ENCODE assay signal across 21 mouse cellular contexts in the genomic region with DNA sequence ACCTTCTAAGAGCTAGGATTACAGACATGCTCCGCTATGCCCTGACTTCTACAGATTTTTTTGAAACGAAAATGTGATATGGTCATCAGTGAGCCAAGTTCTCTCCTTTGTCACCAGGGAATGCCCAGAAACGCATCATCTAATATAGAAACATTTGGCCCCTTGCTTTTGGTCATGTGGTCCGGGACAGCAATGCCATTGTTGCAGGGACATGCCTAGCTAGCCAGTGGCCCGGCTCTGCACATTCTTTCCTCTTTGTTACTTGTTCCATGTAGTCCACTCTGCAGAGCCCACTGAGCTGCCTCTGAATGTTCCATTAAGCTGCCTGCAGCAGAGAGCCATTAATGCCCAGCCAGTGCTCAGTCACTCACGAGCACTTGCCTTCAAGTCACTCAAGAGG. TPM values are rescaled to one million over a fixed set of nuclear protein-coding genes. Genes with fewer than 3 reads are reported as not detected.
DNase-seq lines count a peak whose midpoint lies in the region; ATAC-seq and TF ChIP-seq lines count a peak whose summit lies in the region.
"Had no signal": no experiment of that assay in that cellular context is flagged by ENCODE, and none has a peak within 500 bp of the region (broad histone marks: within the 10 kb centered on the region; RNA-seq: fewer than 3 reads in every experiment).

No protein-coding gene starts in this region.

- peak overlapping the region; percentile 73 for H3K27ac ChIP-seq in heart, embryonic 13.5 days (replicated peaks)
- H3K27ac ChIP-seq in heart, embryonic 12.5 days (ENCODE audit: poor library complexity, severe bottlenecking), result no peak overlapping the region
- H3K27ac ChIP-seq in kidney, embryonic 15.5 days, result peak overlapping the region; percentile 68; the same call in 1 of the 2 replicates
- peak overlapping the region; percentile 21; the same call in 1 of the 2 replicates for H3K27ac ChIP-seq in stomach, embryonic 15.5 days
- H3K27ac ChIP-seq in stomach, postnatal 0 days (replicated peaks), result no peak overlapping the region
- H3K27ac ChIP-seq: limb, embryonic 10.5 days had no signal

- no peak overlapping the region for H3K9ac ChIP-seq in heart, embryonic 13.5 days
- no peak overlapping the region for H3K9ac ChIP-seq in heart, embryonic 12.5 days
- no peak overlapping the region for H3K9ac ChIP-seq in kidney, embryonic 15.5 days
- no peak overlapping the region for H3K9ac ChIP-seq in stomach, embryonic 15.5 days
- no peak overlapping the region for H3K9ac ChIP-seq in stomach, postnatal 0 days (ENCODE audit: low read length)
- H3K9ac ChIP-seq: liver, postnatal 0 days had no signal

- no peak for TF ChIP-seq CTCF in stomach, postnatal 0 days (IDR thresholded peaks at IDR 0.05; ENCODE audit: low read depth)

- TF ChIP-seq EP300 in stomach, postnatal 0 days (optimal IDR thresholded peaks at IDR 0.05), result no peak

- H3K9me3 ChIP-seq in heart, embryonic 13.5 days, result no peaks in the 10 kb centered on the region
- H3K9me3 ChIP-seq in heart, embryonic 12.5 days (replicated peaks), result no peaks in the 10 kb centered on the region
- H3K9me3 ChIP-seq in kidney, embryonic 15.5 days (replicated peaks), result no peaks in the 10 kb centered on the region
- no peaks in the 10 kb centered on the region for H3K9me3 ChIP-seq in stomach, embryonic 15.5 days
- no peaks in the 10 kb centered on the region for H3K9me3 ChIP-seq in stomach, postnatal 0 days (ENCODE audit: control insufficient read depth, low read length)
- H3K9me3 ChIP-seq: limb, embryonic 10.5 days had no signal

- no peak for ATAC-seq in heart, embryonic 13.5 days (ENCODE audit: extremely low read depth, insufficient number of reproducible peaks, low FRiP score, low TSS enrichment)
- ATAC-seq in heart, embryonic 12.5 days (ENCODE audit: insufficient number of reproducible peaks, low FRiP score), result no peak
- ATAC-seq in kidney, embryonic 15.5 days (replicated peaks; ENCODE audit: low FRiP score), result no peak
- no peak for ATAC-seq in stomach, embryonic 15.5 days (ENCODE audit: insufficient read depth, low FRiP score, low read depth)
- no peak for ATAC-seq in stomach, postnatal 0 days (ENCODE audit: low FRiP score, low TSS enrichment)
- ATAC-seq: forebrain, embryonic 16.5 days; hindbrain, embryonic 16.5 days; Patski had no signal

- H3K4me2 ChIP-seq in heart, embryonic 13.5 days, result no peak overlapping the region
- H3K4me2 ChIP-seq in heart, embryonic 12.5 days, result no peak overlapping the region
- H3K4me2 ChIP-seq in kidney, embryonic 15.5 days, result no peak overlapping the region
- no peak overlapping the region for H3K4me2 ChIP-seq in stomach, embryonic 15.5 days
- H3K4me2 ChIP-seq in stomach, postnatal 0 days (replicated peaks; ENCODE audit: low read depth), result no peak overlapping the region

- no peak overlapping the region for H3K4me3 ChIP-seq in heart, embryonic 13.5 days
- no peak overlapping the region for H3K4me3 ChIP-seq in heart, embryonic 12.5 days
- H3K4me3 ChIP-seq in kidney, embryonic 15.5 days (replicated peaks), result no peak overlapping the region
- H3K4me3 ChIP-seq in stomach, embryonic 15.5 days (replicated peaks), result no peak overlapping the region
- no peak overlapping the region for H3K4me3 ChIP-seq in stomach, postnatal 0 days (ENCODE audit: low read depth, low read length)
- H3K4me3 ChIP-seq: limb, embryonic 10.5 days had no signal

- peak; percentile 21 for DNase-seq in embryo, embryonic 10 days (ENCODE audit: low spot score)
- DNase-seq in embryo, embryonic 9.5 days (ENCODE audit: extremely low spot score), result no peak
- DNase-seq in kidney, adult 18-20 months, result no peak
- DNase-seq in stomach, postnatal 0 days (ENCODE audit: low spot score), result no peak
- DNase-seq: adrenal gland, adult 8-10 months; cerebellum, adult 9-11 months; gastrocnemius, postnatal 36 days; heart, postnatal 36 days; kidney, adult 11 months; kidney, postnatal 4 days; layer of hippocampus, adult 9-11 months; liver, postnatal 0 days; midbrain, embryonic 14.5 days had no signal

- 50% methylated on average over 6 of the region's 6 CpGs for WGBS in heart, embryonic 13.5 days
- WGBS in heart, embryonic 12.5 days, result 57% methylated on average over 6 of the region's 6 CpGs
- 70% methylated on average over 6 of the region's 6 CpGs for WGBS in kidney, embryonic 15.5 days
- WGBS in stomach, embryonic 15.5 days, result 69% methylated on average over 6 of the region's 6 CpGs
- WGBS in stomach, postnatal 0 days, result 64% methylated on average over 6 of the region's 6 CpGs

- H3K36me3 ChIP-seq in heart, embryonic 13.5 days, result no peaks in the 10 kb centered on the region
- H3K36me3 ChIP-seq in heart, embryonic 12.5 days, result no peaks in the 10 kb centered on the region
- no peaks in the 10 kb centered on the region for H3K36me3 ChIP-seq in kidney, embryonic 15.5 days
- H3K36me3 ChIP-seq in stomach, embryonic 15.5 days, result no peaks in the 10 kb centered on the region
- H3K36me3 ChIP-seq in stomach, postnatal 0 days (ENCODE audit: control insufficient read depth, insufficient read depth, low read length), result no peaks in the 10 kb centered on the region
- H3K36me3 ChIP-seq: limb, embryonic 10.5 days had no signal

- no peaks in the 10 kb centered on the region for H3K27me3 ChIP-seq in heart, embryonic 13.5 days (replicated peaks)
- H3K27me3 ChIP-seq in heart, embryonic 12.5 days (replicated peaks), result 0 out of 2 replicates have a peak, but pooled peaks cover under 1% of the 10 kb centered on the region
- peaks cover 9% of the 10 kb centered on the region; the same call in 1 of the 2 replicates for H3K27me3 ChIP-seq in kidney, embryonic 15.5 days
- H3K27me3 ChIP-seq in stomach, embryonic 15.5 days (replicated peaks), result no peaks in the 10 kb centered on the region
- no peaks in the 10 kb centered on the region for H3K27me3 ChIP-seq in stomach, postnatal 0 days (ENCODE audit: control insufficient read depth, insufficient read depth, low read length)
- H3K27me3 ChIP-seq: Patski had no signal

- H3K4me1 ChIP-seq in heart, embryonic 13.5 days, result peaks cover 21% of the 10 kb centered on the region
- peaks cover 11% of the 10 kb centered on the region for H3K4me1 ChIP-seq in heart, embryonic 12.5 days (replicated peaks)
- H3K4me1 ChIP-seq in kidney, embryonic 15.5 days, result peaks cover 11% of the 10 kb centered on the region
- 0 out of 2 replicates have a peak, but pooled peaks cover 3% of the 10 kb centered on the region for H3K4me1 ChIP-seq in stomach, embryonic 15.5 days
- no peaks in the 10 kb centered on the region for H3K4me1 ChIP-seq in stomach, postnatal 0 days (replicated peaks; ENCODE audit: control insufficient read depth, insufficient read depth)

RNA-seq across cellular contexts. Expression of gene Itga6, which starts 34.6 kb away (rescaled TPM):
- polyA plus RNA-seq in heart, embryonic 13.5 days (2015; fragmentation: Nextera tagmentation; extraction: Ambion mirVana), result 65.2 and 65.8 TPM in 2 replicates
- 115 and 130 TPM in 2 replicates for polyA plus RNA-seq in heart, embryonic 12.5 days (2016; fragmentation: Nextera tagmentation; extraction: Ambion mirVana)
- polyA plus RNA-seq in kidney, embryonic 15.5 days (2015; fragmentation: Nextera tagmentation; extraction: Ambion mirVana), result 69.9 and 74.6 TPM in 2 replicates
- 61.8 and 74.1 TPM in 2 replicates for polyA plus RNA-seq in stomach, embryonic 15.5 days (2015; fragmentation: Nextera tagmentation; extraction: Ambion mirVana)
- 51.5 and 51.9 TPM in 2 replicates for polyA plus RNA-seq in stomach, postnatal 0 days (2015; fragmentation: Nextera tagmentation; extraction: Ambion mirVana)

Comparison
In these comparisons a context has a peak if more than half of its experiments do, and no peak if none do; other contexts are left out.
1. H3K27ac ChIP-seq: peak in heart, embryonic 13.5 days (single experiment), kidney, embryonic 15.5 days (single experiment) and stomach, embryonic 15.5 days (single experiment); none in heart, embryonic 12.5 days (single experiment) and stomach, postnatal 0 days (single experiment).